Mouse (Mus musculus): ENCODE measurements around the gene Vmn2r57. TPM values are rescaled to one million over a fixed set of nuclear protein-coding genes. Genes with fewer than 3 reads are reported as not detected.
"Not testable (repeated sequence)": the region's sequence is repeated elsewhere in the genome, so short reads cannot be mapped to it uniquely, and the experiment has no call there.

Gene Vmn2r57
- 0.31 and 0.39 TPM in 2 replicates for polyA plus RNA-seq (2015; fragmentation: Nextera tagmentation; extraction: Ambion mirVana)

DNA sequence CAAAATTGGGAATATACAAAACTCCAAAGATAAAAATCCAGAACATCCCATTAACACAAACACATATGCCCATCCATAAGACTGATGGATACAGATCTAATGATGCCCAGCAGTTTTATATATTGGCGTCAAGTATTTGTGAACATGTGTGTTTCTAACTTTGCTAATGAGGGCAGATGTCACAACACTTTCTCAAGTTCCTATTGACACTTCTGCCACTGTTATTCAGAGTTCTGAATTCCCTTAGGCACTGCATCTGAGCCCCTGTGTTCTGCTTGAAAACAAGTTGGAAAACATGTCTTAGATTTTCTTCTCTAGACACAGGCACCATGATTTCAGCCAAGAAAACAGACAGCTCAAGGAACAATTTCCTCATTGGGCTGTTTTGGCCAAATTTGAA, at the start of gene Vmn2r57:
Vmn2r57 (minus strand) TSS at position 101 of the 400 bp plus-strand sequence.
- not testable (repeated sequence) for H3K36me3 ChIP-seq; H3K4me1 ChIP-seq; H3K4me3 ChIP-seq; H3K27me3 ChIP-seq; H3K9ac ChIP-seq; H3K27ac ChIP-seq; H3K9me3 ChIP-seq; ATAC-seq (ENCODE audit: low FRiP score, low read depth); H3K4me2 ChIP-seq (replicated peaks)
- 72% methylated on average over 1 of the region's 1 CpGs for WGBS

- WGBS, result 97% methylated on average over 2 of the region's 2 CpGs
- Histone ChIP-seq H3K36me3 (peaks cover 15% of the 10 kb centered on the region), H3K4me1 (no peaks in the 10 kb centered on the region), H3K4me2 (replicated peaks) (no peak overlapping the region), H3K27ac (no peak overlapping the region), H3K9ac (no peak overlapping the region), H3K9me3 (peaks cover 24% of the 10 kb centered on the region), H3K27me3 (no peaks in the 10 kb centered on the region), H3K4me3 (no peak overlapping the region)
- no peak for ATAC-seq (ENCODE audit: low FRiP score, low read depth)
Measured at GRCm38 (mm10) chr7:41497871-41498270, 49.4 kb upstream of the Vmn2r57 start.

GRCm38 (mm10) chr7:41451864-41452263, 3.4 kb upstream of the Vmn2r57 start:
- ATAC-seq (ENCODE audit: low FRiP score, low read depth), result no peak
- peaks cover 12% of the 10 kb centered on the region for H3K9me3 ChIP-seq
- no peak overlapping the region for H3K27ac ChIP-seq
- H3K4me2 ChIP-seq (replicated peaks), result no peak overlapping the region
- no peak overlapping the region for H3K4me3 ChIP-seq
- H3K4me1 ChIP-seq, result no peaks in the 10 kb centered on the region
- no peaks in the 10 kb centered on the region for H3K27me3 ChIP-seq
- WGBS, result 11% methylated on average over 10 of the region's 10 CpGs
- no peak overlapping the region for H3K9ac ChIP-seq
- no peaks in the 10 kb centered on the region for H3K36me3 ChIP-seq

DNA sequence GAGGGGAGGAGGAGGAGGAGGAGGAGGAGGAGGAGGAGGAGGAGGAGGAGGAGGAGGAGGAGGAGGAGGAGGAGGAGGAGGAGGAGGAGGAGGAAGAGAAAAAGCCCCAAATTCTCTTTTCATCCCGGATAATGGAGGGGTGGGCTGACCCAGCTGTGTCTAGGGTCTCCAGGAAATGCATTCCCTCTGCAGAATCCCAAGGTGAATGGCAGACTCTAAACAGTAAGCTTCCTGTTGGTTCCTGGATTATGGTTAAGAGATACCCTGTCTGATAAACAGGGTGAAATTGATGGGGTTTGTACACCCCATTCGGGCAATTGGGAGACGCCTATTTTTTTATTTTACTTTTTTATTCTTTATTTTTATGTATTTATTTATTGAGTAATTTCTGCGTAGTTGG, 54.4 kb downstream of the Vmn2r57 start:
- Histone ChIP-seq H3K27me3 (no peaks in the 10 kb centered on the region), H3K9me3 (no peaks in the 10 kb centered on the region), H3K36me3 (no peaks in the 10 kb centered on the region), H3K9ac (no peak overlapping the region), H3K27ac (no peak overlapping the region), H3K4me2 (replicated peaks) (no peak overlapping the region), H3K4me3 (no peak overlapping the region), H3K4me1 (no peaks in the 10 kb centered on the region)
- WGBS, result 74% methylated on average over 4 of the region's 4 CpGs
- no peak for ATAC-seq (ENCODE audit: low FRiP score, low read depth)

DNA sequence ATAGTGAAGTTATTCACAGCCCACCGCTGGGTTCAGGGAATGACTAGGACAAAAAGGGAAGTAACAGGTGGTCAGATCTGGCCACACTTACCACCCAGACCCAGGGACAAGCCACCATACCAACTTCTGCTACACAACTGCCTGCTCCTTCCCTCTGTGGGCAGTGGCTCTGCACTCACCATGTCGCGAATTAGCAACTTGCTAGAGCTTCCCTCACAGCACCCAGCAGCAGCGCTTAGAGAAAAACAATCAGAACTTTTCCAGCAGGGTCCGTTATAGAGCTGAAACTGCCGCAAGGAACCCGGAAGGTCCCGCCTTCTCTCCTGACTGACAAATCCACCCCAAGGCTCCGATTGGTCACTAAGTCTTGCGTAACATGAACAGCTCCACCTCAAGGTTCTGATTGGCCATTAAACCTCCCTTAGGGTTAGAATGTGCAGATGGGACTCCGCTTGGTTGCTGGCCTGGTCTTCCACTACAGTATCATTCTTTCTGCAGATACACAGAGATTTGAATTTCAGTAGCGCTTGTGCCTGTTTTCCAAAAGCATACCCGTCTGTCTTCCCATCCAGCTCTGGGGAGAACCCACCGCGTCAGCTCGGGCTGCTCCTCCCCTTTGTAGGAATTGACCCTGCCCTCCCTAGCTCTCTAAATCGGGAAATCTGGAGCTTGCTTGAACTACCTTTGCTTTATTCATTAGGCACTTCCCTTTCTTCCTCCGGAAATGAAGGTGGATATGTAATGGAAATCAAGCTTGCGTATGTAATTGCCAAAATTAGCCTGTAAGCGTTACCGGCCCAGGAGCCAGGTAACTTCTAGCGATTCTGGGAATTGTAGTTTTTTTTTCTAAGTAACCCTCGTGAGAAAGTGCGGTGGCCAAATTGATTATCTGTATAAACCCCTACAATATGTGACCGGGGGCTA, 55.2 kb downstream of the Vmn2r57 start, which contains the start of gene AI987944:
AI987944 (minus strand) TSS at position 332 of the 924 bp plus-strand sequence.
- no peaks in the 10 kb centered on the region for H3K36me3 ChIP-seq
- WGBS, result under 1% methylated on average over 25 of the region's 25 CpGs
- H3K4me3 ChIP-seq, result peak within 1 kb of the TSS; percentile 58
- H3K9me3 ChIP-seq, result no peaks in the 10 kb centered on the region
- peak; percentile 99 for ATAC-seq (ENCODE audit: low FRiP score, low read depth)
- H3K27me3 ChIP-seq, result no peaks in the 10 kb centered on the region
- H3K4me1 ChIP-seq, result no peaks in the 10 kb centered on the region
- H3K4me2 ChIP-seq (replicated peaks), result peak within 1 kb of the TSS; percentile 64
- H3K27ac ChIP-seq, result peak within 1 kb of the TSS; percentile 78
- H3K9ac ChIP-seq, result peak within 1 kb of the TSS; percentile 72

Other genes starting within 250 kb of the Vmn2r57 start
- gene AI987944, start 55.3 kb downstream of the Vmn2r57 start, polyA plus RNA-seq (2015; fragmentation: Nextera tagmentation; extraction: Ambion mirVana), result 11.1 and 11.9 TPM in 2 replicates
- 0.13 TPM in 2 replicates for gene Gm20449, start 50.7 kb upstream of the Vmn2r57 start, polyA plus RNA-seq (2015; fragmentation: Nextera tagmentation; extraction: Ambion mirVana)
- 10.3 and 11.3 TPM in 2 replicates for gene AW146154, start 51.2 kb upstream of the Vmn2r57 start, polyA plus RNA-seq (2015; fragmentation: Nextera tagmentation; extraction: Ambion mirVana)
- gene Gm6871, start 125.0 kb upstream of the Vmn2r57 start, polyA plus RNA-seq (2015; fragmentation: Nextera tagmentation; extraction: Ambion mirVana), result not detected in 2 replicates
- 12.5 and 12.8 TPM in 2 replicates for gene 2610021A01Rik, start 150.5 kb upstream of the Vmn2r57 start, polyA plus RNA-seq (2015; fragmentation: Nextera tagmentation; extraction: Ambion mirVana)
- 14.0 and 15.4 TPM in 2 replicates for gene Zfp788, start 184.5 kb upstream of the Vmn2r57 start, polyA plus RNA-seq (2015; fragmentation: Nextera tagmentation; extraction: Ambion mirVana)

Data from limb, embryonic 13.5 days (tissue).